Mouse (Mus musculus) liver (tissue): ENCODE measurements around the gene Mfsd4b4.
A peak's percentile ranks its signal among the peaks of the same experiment; 100 is the strongest.
"Not testable (repeated sequence)": the region's sequence is repeated elsewhere in the genome, so short reads cannot be mapped to it uniquely, and the experiment has no call there.

ENCODE experiments used
- DNase-seq: peaks from one replicate; pipeline ENCODE4 v3.0.0-alpha.2; 2020; ENCODE audit warnings: mixed read lengths

Gene Mfsd4b4

DNA sequence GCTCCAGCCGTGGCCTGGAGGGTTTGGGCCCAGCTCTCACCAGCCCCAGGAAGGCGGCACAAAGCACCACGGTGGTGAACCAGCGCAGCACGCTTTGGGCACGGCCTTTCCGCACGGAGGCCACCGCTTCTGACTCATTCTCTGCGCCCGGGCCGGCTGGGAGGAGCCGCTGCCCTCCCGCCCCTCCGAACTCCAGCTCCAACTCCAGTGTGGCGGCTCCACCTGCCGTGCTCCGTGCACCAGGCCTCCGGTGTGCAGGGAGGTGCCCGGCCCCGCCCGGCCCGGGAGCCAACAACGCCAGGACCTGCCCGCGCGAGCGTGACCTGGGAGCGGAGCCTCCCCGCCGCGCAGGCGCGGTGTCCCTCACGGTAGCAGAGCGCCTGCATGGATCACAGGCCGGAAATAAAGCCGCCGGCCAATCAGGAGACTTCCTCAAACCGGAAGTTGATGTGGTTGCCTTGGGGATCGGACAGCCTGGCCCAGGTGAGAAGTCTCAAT is at the start of gene Mfsd4b4:
TSS of gene Mfsd4b4 (minus strand) at position 365 of the 498 bp plus-strand sequence.
- peak; percentile 91 for DNase-seq

DNA sequence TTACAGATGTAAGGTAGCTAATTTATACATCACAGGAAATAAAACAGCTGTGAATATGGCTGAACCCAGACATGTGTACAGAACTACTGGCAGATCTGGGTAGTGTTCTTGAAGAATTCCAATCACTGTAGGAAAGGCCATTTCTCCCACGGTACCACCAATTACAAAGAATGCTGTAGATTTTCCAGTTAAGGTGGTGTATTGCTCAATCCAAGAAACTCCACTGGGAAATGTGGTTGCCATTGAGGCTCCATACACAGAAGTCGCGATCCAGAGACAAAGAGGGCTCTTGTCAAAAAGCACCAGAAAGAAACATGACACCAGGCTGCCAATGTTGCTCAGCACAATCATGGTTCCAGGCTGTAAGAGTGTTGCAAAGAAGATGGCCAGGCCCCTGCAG is 48.2 kb upstream of the Mfsd4b4 start:
- not testable (repeated sequence) for DNase-seq

- DNase-seq: no peak
Observed at GRCm38 (mm10) chr10:39936553-39936952, 37.5 kb upstream of the Mfsd4b4 start.

DNA sequence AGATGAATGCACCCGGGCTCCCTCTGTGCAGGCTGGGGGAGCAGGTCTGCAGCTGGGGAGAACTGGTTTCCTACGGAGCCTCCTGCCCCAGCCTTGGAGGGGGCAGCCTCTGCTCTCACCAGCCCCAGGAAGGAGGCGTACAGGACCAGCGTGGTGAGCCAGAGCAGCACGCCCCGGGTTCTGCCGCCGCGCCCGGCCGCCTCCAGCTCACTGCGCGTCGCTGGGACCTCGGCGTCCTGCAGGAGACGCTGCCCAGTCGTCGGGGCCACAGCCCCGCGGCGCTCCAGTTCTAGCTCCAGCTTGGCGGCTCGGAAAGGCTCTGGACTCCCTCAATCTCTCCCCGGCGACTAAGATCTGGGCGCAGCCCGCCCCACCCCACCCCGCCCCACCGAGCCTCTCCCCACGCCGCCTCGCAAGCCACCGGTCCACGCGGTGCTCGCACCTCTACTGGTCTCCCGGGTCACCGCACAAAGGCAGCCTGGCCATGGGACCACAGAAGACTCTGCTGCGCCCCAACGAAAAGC is 27.6 kb upstream of the Mfsd4b4 start, which contains the start of gene Mfsd4b2:
TSS of gene Mfsd4b2 (minus strand) at position 308 of the 524 bp plus-strand sequence.
- DNase-seq: peak; percentile 31

DNA sequence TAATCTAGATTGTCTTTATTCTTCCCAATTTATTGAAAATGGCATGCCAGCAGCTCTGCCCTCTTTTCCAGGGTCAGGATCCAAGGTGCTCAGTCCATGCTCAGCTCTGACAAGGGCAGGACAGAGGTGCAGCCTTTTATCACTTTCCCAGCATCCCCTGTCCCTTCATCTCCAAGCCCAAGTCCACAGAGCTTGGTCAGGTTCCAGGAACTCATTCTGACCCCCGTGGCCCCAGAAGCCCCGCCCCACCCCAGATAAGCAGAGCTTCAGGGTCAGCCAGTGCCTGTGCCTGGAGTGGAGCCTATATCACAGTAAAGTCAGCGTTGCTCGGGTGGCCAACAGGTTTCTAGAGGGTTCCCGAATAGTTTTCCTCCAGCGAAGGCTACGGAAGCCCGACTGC is 25.5 kb upstream of the Mfsd4b4 start:
- DNase-seq: peak; percentile 64

GRCm38 (mm10) chr10:39912616-39913015 is 13.6 kb upstream of the Mfsd4b4 start:
- DNase-seq: no peak

GRCm38 (mm10) chr10:39908768-39909441 is 9.9 kb upstream of the Mfsd4b4 start:
- DNase-seq: no peak

DNA sequence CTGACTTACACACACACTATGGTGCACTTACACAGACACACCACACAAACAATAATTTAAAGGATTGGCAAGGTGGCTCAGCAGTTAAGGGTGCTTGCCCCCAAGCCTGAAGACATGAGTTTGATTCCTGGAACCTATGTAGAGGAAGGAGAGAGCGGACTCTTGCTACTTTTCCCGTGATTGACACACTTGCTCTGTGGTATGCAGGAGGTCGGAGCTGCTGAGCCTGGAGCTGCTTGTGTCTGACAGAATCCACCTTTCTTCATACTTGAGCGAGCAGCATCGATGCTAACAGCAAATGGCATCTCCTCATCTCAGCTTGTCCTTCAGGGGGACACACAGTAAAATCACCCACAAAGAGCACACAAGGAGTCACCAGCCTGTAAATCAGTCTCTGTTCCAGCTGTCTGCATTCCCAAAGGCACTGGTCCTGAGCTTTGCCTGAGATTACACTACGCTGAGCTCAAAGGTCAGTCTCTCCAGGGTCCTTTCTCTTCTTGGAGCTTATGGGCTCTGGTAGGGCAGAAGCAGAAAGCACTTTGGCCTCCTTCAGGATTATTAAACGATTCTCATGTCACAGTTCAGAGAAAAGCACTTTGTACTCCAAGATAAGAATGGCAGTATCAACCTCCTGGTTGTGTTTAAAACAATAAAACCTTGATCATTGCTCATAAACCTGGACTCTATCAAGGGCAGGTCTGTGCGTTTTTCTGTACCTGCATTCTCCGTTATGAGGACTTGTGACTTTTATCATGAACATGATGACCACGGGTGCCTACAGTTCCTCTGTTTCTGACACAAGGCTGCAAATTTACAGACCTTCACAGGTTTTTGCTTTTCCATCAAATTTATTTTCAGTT is 8.0 kb upstream of the Mfsd4b4 start:
- DNase-seq: no peak

- DNase-seq: no peak
Observed at GRCm38 (mm10) chr10:39904191-39904590, 5.2 kb upstream of the Mfsd4b4 start.

DNA sequence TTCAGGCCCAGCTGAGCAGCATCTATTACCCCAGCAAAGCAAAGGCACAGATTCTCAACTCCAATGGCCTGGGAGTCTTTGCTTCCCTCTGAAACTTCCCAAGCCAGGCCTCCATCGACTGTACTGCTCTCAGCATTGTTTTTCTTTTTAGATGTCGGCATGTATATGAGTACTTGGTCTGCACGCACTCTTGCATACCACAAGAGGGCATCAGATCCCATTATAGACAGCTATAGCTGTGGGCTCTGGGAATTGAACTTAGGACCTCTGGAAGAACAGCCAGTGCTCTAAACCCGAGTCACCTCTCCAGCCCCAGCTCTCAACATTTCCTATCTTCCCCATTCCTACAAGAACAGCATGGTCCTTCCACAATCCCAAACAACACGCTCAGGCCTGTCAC is 2.5 kb downstream of the Mfsd4b4 start:
- DNase-seq: no peak

GRCm38 (mm10) chr10:39893702-39894697 is 5.0 kb downstream of the Mfsd4b4 start:
- peak; percentile 89 for DNase-seq

DNA sequence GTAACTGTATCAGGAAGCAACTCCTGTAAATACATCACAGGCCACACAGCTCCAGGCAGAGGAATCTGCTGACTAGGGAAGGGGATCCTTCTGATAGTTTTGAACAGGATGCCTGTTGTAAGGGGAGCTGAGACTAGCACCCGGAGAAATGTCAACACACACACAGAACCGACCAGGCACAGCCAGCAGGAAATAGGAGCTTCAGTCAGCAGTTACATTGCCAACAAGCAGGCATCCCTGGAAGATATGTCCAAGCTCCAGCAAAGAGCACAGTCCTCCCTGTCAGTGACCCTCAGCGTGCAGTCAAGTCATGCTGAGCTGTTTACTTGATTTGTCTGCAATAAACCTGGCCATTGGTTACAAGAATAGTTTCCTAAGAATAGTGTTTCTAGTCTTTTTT is 10.4 kb downstream of the Mfsd4b4 start:
- DNase-seq: no peak

DNA sequence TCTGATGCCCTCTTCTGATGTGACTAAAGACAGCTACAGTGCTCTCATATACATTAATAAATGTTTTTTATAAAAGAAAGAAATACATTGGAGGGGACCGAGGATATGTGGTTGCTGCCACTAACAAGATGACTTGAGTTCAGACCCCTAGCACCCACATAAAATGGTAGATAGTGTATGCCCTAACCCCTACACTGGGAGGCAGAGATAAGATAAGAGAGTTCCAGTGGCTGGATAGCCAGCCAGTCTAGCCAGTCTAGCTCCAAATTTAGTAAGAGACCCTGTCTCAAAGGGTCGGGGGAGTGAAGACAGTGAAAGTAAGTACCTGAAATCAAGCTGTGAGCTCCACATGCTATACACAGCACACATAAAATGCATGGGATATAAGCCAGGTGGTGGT is 33.5 kb downstream of the Mfsd4b4 start:
- DNase-seq: no peak

GRCm38 (mm10) chr10:39842621-39843020 is 56.4 kb downstream of the Mfsd4b4 start:
- DNase-seq: no peak
